Mouse (Mus musculus): ENCODE results near the gene Zcchc18. TPM values are rescaled to one million over a fixed set of nuclear protein-coding genes. Genes with fewer than 3 reads are reported as not detected.

Gene Zcchc18
- polyA plus RNA-seq, 2 experiments: 11.4 to 17.1 TPM

- no peak for DNase-seq (ENCODE audit: low spot score)
- TF ChIP-seq POLR2A (IDR thresholded peaks at IDR 0.05; ENCODE audit: borderline replicate concordance, extremely low read depth, insufficient read depth, insufficient read length): no peak
- Histone ChIP-seq H3K27me3 (ENCODE audit: control insufficient read depth, insufficient read depth, low read length) (no peaks in the 10 kb centered on the region), H3K4me1 (ENCODE audit: control insufficient read depth, insufficient read depth, low read length) (peaks cover 2% of the 10 kb centered on the region; the same call in 1 of the 2 replicates), H3K27ac (replicated peaks; ENCODE audit: low read depth, low read length) (no peak overlapping the region), H3K9ac (ENCODE audit: low read depth, low read length, severe bottlenecking) (peak overlapping the region; percentile 66; the same call in 1 of the 2 replicates), H3K36me3 (ENCODE audit: control insufficient read depth, insufficient read depth, low read length) (no peaks in the 10 kb centered on the region), H3K9me3 (ENCODE audit: control insufficient read depth, low read length) (no peaks in the 10 kb centered on the region), H3K4me3 (replicated peaks; ENCODE audit: low read length) (peak overlapping the region; percentile 47), H3K4me2 (replicated peaks; ENCODE audit: low read depth, low read length, severe bottlenecking) (peak overlapping the region; percentile 39)
- 38% methylated on average over 7 of the region's 7 CpGs for WGBS
- ATAC-seq (ENCODE audit: low FRiP score, low read depth): no peak
These were observed 45.5 kb downstream of the Zcchc18 start for GRCm38 (mm10) chrX:137038502-137038901.

Other genes starting within 250 kb of the Zcchc18 start
- 397 and 488 TPM in 2 replicates for gene Morf4l2, start 249.5 kb upstream of the Zcchc18 start, polyA plus RNA-seq (2012; rRNA removed)
- gene Morf4l2, start 249.5 kb upstream of the Zcchc18 start, polyA plus RNA-seq (2014; fragmentation: Nextera tagmentation; extraction: Ambion mirVana): 656 and 663 TPM in 2 replicates
- not detected in 2 replicates for gene Glra4, start 213.0 kb upstream of the Zcchc18 start, polyA plus RNA-seq (2012; rRNA removed)
- gene Glra4, start 213.0 kb upstream of the Zcchc18 start, polyA plus RNA-seq (2014; fragmentation: Nextera tagmentation; extraction: Ambion mirVana): 0.19 TPM in 1 of 2 replicates, not detected in the other
- 16.1 and 16.9 TPM in 2 replicates for gene Plp1, start 170.5 kb upstream of the Zcchc18 start, polyA plus RNA-seq (2012; rRNA removed)
- gene Plp1, start 170.5 kb upstream of the Zcchc18 start, polyA plus RNA-seq (2014; fragmentation: Nextera tagmentation; extraction: Ambion mirVana): 5.8 and 6.2 TPM in 2 replicates
- gene Rab9b, start 124.4 kb upstream of the Zcchc18 start, polyA plus RNA-seq (2012; rRNA removed): 0.09 and 0.16 TPM in 2 replicates
- 0.23 and 0.44 TPM in 2 replicates for gene Rab9b, start 124.4 kb upstream of the Zcchc18 start, polyA plus RNA-seq (2014; fragmentation: Nextera tagmentation; extraction: Ambion mirVana)
- gene H2bfm, start 65.8 kb upstream of the Zcchc18 start, polyA plus RNA-seq (2012; rRNA removed): not detected in 2 replicates
- gene H2bfm, start 65.8 kb upstream of the Zcchc18 start, polyA plus RNA-seq (2014; fragmentation: Nextera tagmentation; extraction: Ambion mirVana): not detected in 2 replicates
- gene Tmsb15b2, start 17.7 kb upstream of the Zcchc18 start, polyA plus RNA-seq (2012; rRNA removed): 13.4 and 19.8 TPM in 2 replicates
- gene Tmsb15b2, start 17.7 kb upstream of the Zcchc18 start, polyA plus RNA-seq (2014; fragmentation: Nextera tagmentation; extraction: Ambion mirVana): 51.9 and 55.5 TPM in 2 replicates
- gene Tmsb15l, start 16.3 kb upstream of the Zcchc18 start, polyA plus RNA-seq (2012; rRNA removed): 4.8 and 8.3 TPM in 2 replicates
- 5.3 and 6.6 TPM in 2 replicates for gene Tmsb15l, start 16.3 kb upstream of the Zcchc18 start, polyA plus RNA-seq (2014; fragmentation: Nextera tagmentation; extraction: Ambion mirVana)
- 6.3 and 11.3 TPM in 2 replicates for gene Tmsb15b1, start 16.3 kb upstream of the Zcchc18 start, polyA plus RNA-seq (2012; rRNA removed)
- gene Tmsb15b1, start 16.3 kb upstream of the Zcchc18 start, polyA plus RNA-seq (2014; fragmentation: Nextera tagmentation; extraction: Ambion mirVana): 28.5 and 30.8 TPM in 2 replicates
- 10.8 and 11.4 TPM in 2 replicates for gene Slc25a53, start 45.1 kb downstream of the Zcchc18 start, polyA plus RNA-seq (2012; rRNA removed)
- gene Slc25a53, start 45.1 kb downstream of the Zcchc18 start, polyA plus RNA-seq (2014; fragmentation: Nextera tagmentation; extraction: Ambion mirVana): 11.3 and 13.7 TPM in 2 replicates
- 2.5 and 2.7 TPM in 2 replicates for gene Fam199x, start 56.4 kb downstream of the Zcchc18 start, polyA plus RNA-seq (2012; rRNA removed)
- gene Fam199x, start 56.4 kb downstream of the Zcchc18 start, polyA plus RNA-seq (2014; fragmentation: Nextera tagmentation; extraction: Ambion mirVana): 6.7 and 7.8 TPM in 2 replicates
- 0.11 TPM in 1 of 2 replicates, not detected in the other for gene Esx1, start 128.9 kb downstream of the Zcchc18 start, polyA plus RNA-seq (2012; rRNA removed)
- gene Esx1, start 128.9 kb downstream of the Zcchc18 start, polyA plus RNA-seq (2014; fragmentation: Nextera tagmentation; extraction: Ambion mirVana): not detected in 2 replicates

Data from limb, embryonic 14.5 days (tissue).